Mouse (Mus musculus): ENCODE data around the gene Prpf38b. TPM values are rescaled to one million over a fixed set of nuclear protein-coding genes. Genes with fewer than 3 reads are reported as not detected.
A peak's percentile ranks its signal among the peaks of the same experiment; 100 is the strongest.

Gene Prpf38b
- polyA plus RNA-seq, 1 experiment = not detected

GRCm38 (mm10) chr3:108858231-108858770 is 53.2 kb downstream of the Prpf38b start:
- 34% methylated on average over 7 of the region's 7 CpGs for WGBS
- peak overlapping the region; percentile 12; the same call in 1 of the 2 replicates for H3K27ac ChIP-seq (ENCODE audit: insufficient read depth, low read depth, low read length)
- TF ChIP-seq CTCF (IDR thresholded peaks at IDR 0.05; ENCODE audit: insufficient read depth, low read depth, low read length) = no peak
- no peak for TF ChIP-seq POLR2A (IDR thresholded peaks at IDR 0.05; ENCODE audit: insufficient read depth, low read depth, low read length)
- peaks cover 28% of the 10 kb centered on the region for H3K4me1 ChIP-seq (ENCODE audit: control insufficient read depth, insufficient read depth, low read length)
- no peak overlapping the region for H3K4me3 ChIP-seq (ENCODE audit: insufficient read depth, low read depth, low read length)

DNA sequence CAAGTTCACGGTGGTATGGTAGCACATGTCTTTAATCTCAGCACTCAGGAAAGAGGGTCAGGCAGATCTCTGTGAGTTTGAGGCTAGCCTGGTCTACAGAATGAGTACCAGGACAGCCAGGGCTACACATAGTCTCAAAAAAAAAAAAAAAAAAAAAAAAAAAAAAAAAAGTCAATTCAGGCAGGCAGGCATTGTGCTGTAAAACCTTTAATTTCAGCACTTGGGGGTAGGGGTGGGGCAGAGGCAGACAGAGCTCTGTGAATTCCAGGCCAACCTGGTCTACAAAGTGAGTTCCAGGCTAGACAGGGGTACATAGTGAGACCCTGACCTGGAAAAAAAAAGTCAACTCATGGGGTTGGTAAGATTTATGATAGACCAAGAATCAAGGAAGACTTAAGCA is 53.8 kb downstream of the Prpf38b start:
- H3K27ac ChIP-seq (ENCODE audit: insufficient read depth, low read depth, low read length) = no peak overlapping the region

DNA sequence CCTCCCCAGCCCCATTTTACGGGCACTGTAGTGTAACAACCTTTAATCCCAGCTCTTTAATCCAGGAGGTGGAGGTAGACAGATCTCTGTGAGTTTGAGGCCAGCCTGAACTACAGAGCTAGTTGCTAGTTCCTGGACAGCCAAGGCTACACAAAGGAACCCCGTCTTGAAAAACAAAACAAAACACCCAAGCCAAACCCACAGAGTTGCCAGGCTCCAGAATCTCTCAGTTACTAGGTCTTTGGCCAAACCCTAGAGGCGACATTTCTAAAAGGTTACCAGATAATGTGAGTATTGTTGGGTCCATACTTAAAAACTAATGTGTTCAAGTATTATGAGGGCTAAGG is 54.4 kb downstream of the Prpf38b start:
- H3K27ac ChIP-seq (ENCODE audit: insufficient read depth, low read depth, low read length) = no peak overlapping the region

More for the DNA sequence above, 53.8 kb downstream of the Prpf38b start:
- TF ChIP-seq POLR2A (IDR thresholded peaks at IDR 0.05; ENCODE audit: insufficient read depth, low read depth, low read length) = no peak
- no peak for TF ChIP-seq CTCF (IDR thresholded peaks at IDR 0.05; ENCODE audit: insufficient read depth, low read depth, low read length)
- 79% methylated on average over 1 of the region's 1 CpGs for WGBS
- peaks cover 28% of the 10 kb centered on the region for H3K4me1 ChIP-seq (ENCODE audit: control insufficient read depth, insufficient read depth, low read length)
- no peak overlapping the region for H3K4me3 ChIP-seq (ENCODE audit: insufficient read depth, low read depth, low read length)

DNA sequence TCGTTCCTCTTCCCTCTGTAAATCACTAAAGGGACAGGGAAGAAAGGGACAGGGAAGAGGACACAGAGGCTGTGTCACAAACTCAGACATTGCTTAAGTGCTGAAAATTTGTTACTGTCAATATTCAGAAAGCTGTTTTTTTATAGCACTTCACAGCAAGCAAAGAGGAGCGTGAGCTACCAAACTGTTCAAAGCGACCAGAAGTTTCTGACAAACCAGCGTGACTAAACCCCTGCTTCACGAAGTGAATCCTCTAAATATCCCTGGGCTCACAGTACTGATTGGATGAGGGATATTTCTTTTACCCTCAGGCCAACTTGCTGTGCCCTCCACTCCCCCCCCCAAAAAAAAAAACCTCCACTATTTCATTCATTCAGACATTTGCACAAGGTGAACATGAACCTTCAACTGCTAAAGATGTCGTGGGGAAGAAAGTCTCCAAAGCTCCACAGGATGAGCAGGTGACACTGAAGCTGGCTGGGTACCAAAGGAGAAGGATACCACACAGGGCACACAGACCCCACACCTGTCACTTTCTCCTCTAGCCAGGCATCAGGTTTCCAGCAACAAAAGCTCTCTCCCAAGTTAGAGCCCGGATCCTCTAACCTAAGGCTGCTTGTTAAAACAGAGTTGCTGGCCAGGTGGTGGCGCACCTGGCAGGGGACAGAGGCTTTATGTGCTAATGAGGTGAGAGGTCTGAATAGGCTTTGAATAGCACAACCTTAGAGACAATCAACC is 55.0 kb downstream of the Prpf38b start:
- 59% methylated on average over 8 of the region's 8 CpGs for whole genome bisulfite sequencing
- TF ChIP-seq POLR2A (IDR thresholded peaks at IDR 0.05; ENCODE audit: insufficient read depth, low read depth, low read length) (no peak), CTCF (IDR thresholded peaks at IDR 0.05; ENCODE audit: insufficient read depth, low read depth, low read length) (no peak)
- H3K4me1 ChIP-seq (ENCODE audit: control insufficient read depth, insufficient read depth, low read length) = peaks cover 29% of the 10 kb centered on the region
- H3K4me3 ChIP-seq (ENCODE audit: insufficient read depth, low read depth, low read length) = no peak overlapping the region
- H3K27ac ChIP-seq (ENCODE audit: insufficient read depth, low read depth, low read length) = peak overlapping the region; percentile 74

More for the DNA sequence above, 54.4 kb downstream of the Prpf38b start:
- WGBS = 56% methylated on average over 3 of the region's 3 CpGs
- Histone ChIP-seq H3K4me3 (ENCODE audit: insufficient read depth, low read depth, low read length) (no peak overlapping the region), H3K4me1 (ENCODE audit: control insufficient read depth, insufficient read depth, low read length) (peaks cover 29% of the 10 kb centered on the region)
- TF ChIP-seq POLR2A (IDR thresholded peaks at IDR 0.05; ENCODE audit: insufficient read depth, low read depth, low read length) (no peak), CTCF (IDR thresholded peaks at IDR 0.05; ENCODE audit: insufficient read depth, low read depth, low read length) (no peak)

GRCm38 (mm10) chr3:108855864-108856263 is 55.7 kb downstream of the Prpf38b start:
- Histone ChIP-seq H3K4me3 (ENCODE audit: insufficient read depth, low read depth, low read length) (no peak overlapping the region), H3K4me1 (ENCODE audit: control insufficient read depth, insufficient read depth, low read length) (peaks cover 32% of the 10 kb centered on the region), H3K27ac (ENCODE audit: insufficient read depth, low read depth, low read length) (peak overlapping the region; percentile 74)
- WGBS = 46% methylated on average over 10 of the region's 10 CpGs
- TF ChIP-seq CTCF (IDR thresholded peaks at IDR 0.05; ENCODE audit: insufficient read depth, low read depth, low read length) (no peak), POLR2A (IDR thresholded peaks at IDR 0.05; ENCODE audit: insufficient read depth, low read depth, low read length) (no peak)

DNA sequence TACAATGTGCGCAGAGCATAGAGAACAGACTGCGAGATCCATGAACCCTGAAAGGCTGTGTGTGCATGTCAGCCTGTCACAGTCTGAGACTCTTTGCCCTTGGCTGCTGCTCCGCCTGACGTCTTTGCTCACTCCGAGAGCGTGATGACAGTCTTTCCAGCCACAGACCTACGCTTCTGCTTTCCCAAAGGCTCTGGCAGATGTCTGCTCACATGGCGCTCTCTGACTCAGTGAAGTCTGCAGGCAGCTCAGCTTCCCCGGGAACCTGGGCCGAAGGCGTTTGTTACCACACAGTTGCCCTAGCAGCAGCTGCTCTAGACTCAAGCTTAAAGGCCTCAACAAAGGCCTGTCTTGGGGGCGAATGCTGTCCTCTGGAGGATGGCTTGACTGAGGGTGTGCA is 56.2 kb downstream of the Prpf38b start:
- TF ChIP-seq POLR2A (IDR thresholded peaks at IDR 0.05; ENCODE audit: insufficient read depth, low read depth, low read length) (no peak), CTCF (IDR thresholded peaks at IDR 0.05; ENCODE audit: insufficient read depth, low read depth, low read length) (no peak)
- Histone ChIP-seq H3K4me1 (ENCODE audit: control insufficient read depth, insufficient read depth, low read length) (peaks cover 32% of the 10 kb centered on the region), H3K27ac (ENCODE audit: insufficient read depth, low read depth, low read length) (peak overlapping the region; percentile 74), H3K4me3 (ENCODE audit: insufficient read depth, low read depth, low read length) (no peak overlapping the region)
- 28% methylated on average over 12 of the region's 12 CpGs for WGBS

DNA sequence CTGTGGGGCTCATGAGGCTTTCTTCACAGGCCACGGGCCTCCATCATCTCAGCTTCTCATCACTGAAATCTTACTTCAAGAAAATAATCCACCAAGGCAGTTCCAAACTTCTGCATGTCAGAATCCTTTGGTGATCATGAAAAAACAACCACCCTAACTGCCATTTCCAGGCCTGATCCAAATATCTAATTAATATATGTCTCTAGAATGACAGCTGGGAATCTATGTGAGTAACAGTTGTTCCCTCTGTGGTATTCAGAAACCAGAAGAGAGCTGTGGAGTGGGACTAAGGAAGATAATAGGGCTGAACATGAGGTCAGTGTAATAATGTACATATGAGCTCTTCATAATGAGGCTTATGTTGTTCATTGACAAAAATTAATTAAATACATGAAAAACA is 58.3 kb downstream of the Prpf38b start:
- peaks cover 29% of the 10 kb centered on the region for H3K4me1 ChIP-seq (ENCODE audit: control insufficient read depth, insufficient read depth, low read length)
- no peak overlapping the region for H3K27ac ChIP-seq (ENCODE audit: insufficient read depth, low read depth, low read length)
- 90% methylated on average over 1 of the region's 1 CpGs for WGBS
- no peak overlapping the region for H3K4me3 ChIP-seq (ENCODE audit: insufficient read depth, low read depth, low read length)
- no peak for TF ChIP-seq CTCF (IDR thresholded peaks at IDR 0.05; ENCODE audit: insufficient read depth, low read depth, low read length)
- no peak for TF ChIP-seq POLR2A (IDR thresholded peaks at IDR 0.05; ENCODE audit: insufficient read depth, low read depth, low read length)

Other genes with a start within 250 kb of the Prpf38b start
- not detected in 2 replicates for gene Gpsm2, start 189.4 kb downstream of the Prpf38b start, polyA plus RNA-seq (2012; ENCODE audit: insufficient read depth, insufficient read length, low replicate concordance, missing spikeins)
- not detected in 2 replicates for gene Aknad1, start 172.1 kb downstream of the Prpf38b start, polyA plus RNA-seq (2012; ENCODE audit: insufficient read depth, insufficient read length, low replicate concordance, missing spikeins)
- not detected in 2 replicates for gene Stxbp3, start 71.2 kb downstream of the Prpf38b start, polyA plus RNA-seq (2012; ENCODE audit: insufficient read depth, insufficient read length, low replicate concordance, missing spikeins)
- gene Fndc7, start 21.7 kb downstream of the Prpf38b start, polyA plus RNA-seq (2012; ENCODE audit: insufficient read depth, insufficient read length, low replicate concordance, missing spikeins) = not detected in 2 replicates
- not detected in 2 replicates for gene Henmt1, start 28.1 kb upstream of the Prpf38b start, polyA plus RNA-seq (2012; ENCODE audit: insufficient read depth, insufficient read length, low replicate concordance, missing spikeins)
- not detected in 2 replicates for gene Gm9857, start 28.7 kb upstream of the Prpf38b start, polyA plus RNA-seq (2012; ENCODE audit: insufficient read depth, insufficient read length, low replicate concordance, missing spikeins)
- gene Fam102b, start 115.9 kb upstream of the Prpf38b start, polyA plus RNA-seq (2012; ENCODE audit: insufficient read depth, insufficient read length, low replicate concordance, missing spikeins) = not detected in 2 replicates
- gene Slc25a54, start 168.7 kb upstream of the Prpf38b start, polyA plus RNA-seq (2012; ENCODE audit: insufficient read depth, insufficient read length, low replicate concordance, missing spikeins) = not detected in 2 replicates
- not detected in 2 replicates for gene Slc25a24, start 211.4 kb upstream of the Prpf38b start, polyA plus RNA-seq (2012; ENCODE audit: insufficient read depth, insufficient read length, low replicate concordance, missing spikeins)

Data from olfactory bulb, adult 2 months (tissue).